Mouse (Mus musculus): ENCODE results near the gene Hrct1. TPM values are rescaled to one million over a fixed set of nuclear protein-coding genes. Genes with fewer than 3 reads are reported as not detected.
A peak's percentile ranks its signal among the peaks of the same experiment; 100 is the strongest.

Gene Hrct1
- polyA plus RNA-seq (2017; shearing (Covaris generic)) = not detected

DNA sequence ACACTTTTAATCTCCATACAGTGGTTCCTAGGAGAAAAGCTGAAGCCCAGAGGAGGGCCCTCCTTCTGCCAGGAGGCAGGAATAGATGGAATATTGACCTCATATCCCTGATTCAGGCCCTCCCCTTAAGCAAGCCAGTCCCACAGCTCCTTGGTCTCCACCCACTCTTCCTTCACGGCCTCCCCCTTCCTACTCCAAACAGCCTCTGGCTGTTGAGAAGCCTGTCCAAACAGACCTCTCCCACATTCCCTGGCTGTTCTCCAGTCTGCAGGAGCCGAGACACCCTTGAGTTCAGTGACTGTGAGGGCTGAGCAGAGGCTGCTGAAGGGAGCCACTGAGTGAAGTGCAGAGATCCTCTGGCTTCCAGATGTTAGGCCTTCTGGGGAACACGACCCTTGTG, at the start of gene Hrct1:
Hrct1 (plus strand) TSS at position 194 of the 400 bp plus-strand sequence.
- ATAC-seq = no peak

DNA sequence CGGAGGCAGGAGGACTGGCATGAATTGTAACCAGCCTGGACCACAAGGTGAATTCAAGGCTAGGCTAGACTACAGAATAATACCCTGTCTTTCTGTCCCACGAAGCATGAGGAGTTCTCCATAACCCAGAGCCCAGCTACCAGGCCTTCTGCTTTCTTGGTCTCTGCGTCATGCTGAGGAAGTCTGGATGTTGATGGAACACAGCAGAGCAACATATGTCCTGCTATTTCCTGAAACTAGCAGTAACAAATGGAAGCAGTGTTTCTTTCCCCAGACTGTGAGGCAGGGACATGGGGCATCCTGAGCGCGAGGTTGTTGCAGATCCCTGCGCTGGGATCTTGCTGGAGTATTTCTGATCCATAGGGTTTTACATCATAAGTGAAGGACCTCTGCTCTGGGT, 48.4 kb upstream of the Hrct1 start:
- ATAC-seq = no peak

DNA sequence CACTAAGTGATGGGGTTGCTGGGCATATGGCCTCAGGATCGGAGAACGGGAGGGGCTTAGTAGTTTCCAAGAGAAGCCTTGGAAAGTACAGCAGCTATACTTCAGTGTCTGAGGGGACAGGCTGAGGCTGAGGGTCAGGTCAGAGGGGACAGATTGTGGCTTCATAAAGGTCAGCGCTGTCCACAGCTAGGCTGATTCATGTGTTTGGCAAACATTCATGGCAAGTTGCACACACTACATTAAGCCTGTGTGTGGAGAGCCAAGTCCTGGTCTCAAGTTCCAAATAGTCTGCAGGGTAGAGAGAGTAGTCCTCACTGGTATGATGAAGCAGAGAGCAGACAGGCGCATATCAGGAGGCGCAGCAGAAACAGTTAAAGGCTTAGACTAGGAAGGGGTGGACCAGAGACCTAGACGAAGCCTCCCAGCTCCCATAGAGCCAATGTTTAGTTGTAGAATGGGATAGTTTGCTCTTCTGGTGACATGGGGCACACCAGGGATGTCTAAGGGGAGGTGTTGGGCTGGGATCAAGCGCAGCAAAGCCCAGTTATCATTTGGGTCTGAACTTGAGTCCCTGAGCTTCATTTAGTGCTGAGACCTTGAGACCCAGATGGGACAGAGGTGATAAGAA, 47.5 kb upstream of the Hrct1 start:
- ATAC-seq = no peak

DNA sequence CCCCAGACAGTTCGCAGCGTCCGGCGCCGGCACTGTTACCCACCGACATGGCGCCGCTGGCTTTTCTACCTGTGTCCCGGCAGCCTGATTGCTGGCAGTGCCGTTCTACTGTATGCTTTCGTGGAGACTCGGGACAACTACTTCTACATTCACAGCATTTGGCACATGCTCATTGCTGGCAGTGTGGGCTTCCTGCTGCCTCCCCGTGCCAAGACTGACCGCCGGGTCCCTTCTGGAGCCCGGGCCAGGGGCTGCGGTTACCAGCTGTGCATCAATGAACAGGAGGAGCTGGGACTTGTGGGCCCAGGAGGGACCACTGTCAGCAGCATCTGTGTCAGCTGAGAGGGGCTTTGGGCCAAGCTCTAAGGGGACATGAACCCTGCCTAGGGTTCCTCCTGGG, 37.0 kb upstream of the Hrct1 start:
- no peak for ATAC-seq

DNA sequence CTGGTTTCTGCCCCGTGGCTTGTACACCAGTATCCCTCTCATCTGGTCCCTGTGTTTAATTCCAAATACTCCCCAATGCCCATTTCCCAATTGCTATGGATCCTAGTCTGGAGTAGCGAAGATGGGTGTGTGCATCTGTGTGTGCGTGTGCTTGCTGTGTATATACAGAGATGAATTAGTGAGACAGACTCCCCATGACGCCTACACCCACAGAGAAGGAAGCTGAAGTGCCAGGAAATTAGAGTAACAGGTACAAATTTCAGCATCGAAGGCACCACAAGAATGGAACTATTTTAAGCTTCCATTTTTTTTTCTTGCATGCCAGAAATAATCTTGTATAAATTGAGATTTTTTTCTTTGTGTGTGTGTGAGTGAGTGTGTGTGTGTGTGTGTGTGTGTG, 36.0 kb upstream of the Hrct1 start:
- ATAC-seq = no peak

DNA sequence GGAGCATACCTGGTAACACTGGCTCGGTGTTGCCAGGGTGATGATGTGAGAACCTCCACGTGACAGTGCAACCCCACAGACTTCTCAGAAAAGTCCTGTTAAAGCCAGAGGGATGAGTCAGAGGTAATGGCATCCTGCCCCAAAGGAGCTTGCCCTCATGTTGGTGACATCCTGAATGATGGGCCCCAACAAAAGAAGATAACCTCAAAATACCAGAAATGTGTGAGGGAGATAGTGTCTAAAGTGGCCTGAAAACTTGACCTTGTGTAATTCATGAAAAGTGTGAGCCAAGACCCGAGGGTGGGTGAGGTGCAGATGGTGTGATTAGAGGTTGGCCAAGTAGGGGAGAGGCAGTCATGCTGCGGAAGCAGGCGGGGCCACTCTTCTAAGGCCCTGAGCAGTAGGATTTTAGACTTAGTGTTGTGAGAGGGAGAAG, 33.2 kb upstream of the Hrct1 start:
- no peak for ATAC-seq

DNA sequence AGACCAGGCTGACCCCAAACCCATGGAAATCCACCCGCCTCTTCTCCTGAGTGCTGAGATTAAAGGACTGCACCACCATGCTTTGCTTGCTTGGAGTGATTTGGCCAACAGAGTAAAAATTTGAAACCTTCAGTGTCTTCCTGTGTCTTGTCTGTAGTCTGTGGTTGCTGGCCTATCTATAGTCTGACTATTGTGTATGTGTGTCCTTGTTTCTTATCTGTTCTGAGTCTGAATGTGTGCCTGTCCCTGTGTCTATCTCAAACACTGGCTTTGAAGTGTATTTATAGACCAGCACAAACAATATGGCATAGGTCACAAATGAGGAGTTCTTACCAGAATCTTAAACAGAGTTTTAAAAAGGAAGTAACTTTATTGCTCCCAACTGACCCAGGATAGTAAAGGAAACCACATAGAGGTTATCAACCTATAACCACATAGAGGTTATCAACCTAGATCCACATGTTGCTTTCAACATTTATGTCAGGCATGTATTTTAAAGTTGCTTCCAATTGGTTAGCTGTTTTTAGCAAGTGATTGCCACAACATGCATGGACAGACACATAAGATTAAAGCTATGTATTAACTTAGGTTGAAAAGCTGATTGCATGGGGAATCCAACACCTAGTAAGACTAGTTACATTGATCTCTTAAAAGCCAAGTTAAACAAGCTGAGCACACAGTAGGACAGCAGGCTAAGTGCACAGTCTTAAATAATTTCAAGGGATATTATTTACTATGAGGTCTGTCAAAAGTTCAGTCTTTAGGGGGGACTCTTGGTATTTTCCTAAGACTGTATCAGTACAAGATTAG, 32.3 kb upstream of the Hrct1 start:
- ATAC-seq = no peak

DNA sequence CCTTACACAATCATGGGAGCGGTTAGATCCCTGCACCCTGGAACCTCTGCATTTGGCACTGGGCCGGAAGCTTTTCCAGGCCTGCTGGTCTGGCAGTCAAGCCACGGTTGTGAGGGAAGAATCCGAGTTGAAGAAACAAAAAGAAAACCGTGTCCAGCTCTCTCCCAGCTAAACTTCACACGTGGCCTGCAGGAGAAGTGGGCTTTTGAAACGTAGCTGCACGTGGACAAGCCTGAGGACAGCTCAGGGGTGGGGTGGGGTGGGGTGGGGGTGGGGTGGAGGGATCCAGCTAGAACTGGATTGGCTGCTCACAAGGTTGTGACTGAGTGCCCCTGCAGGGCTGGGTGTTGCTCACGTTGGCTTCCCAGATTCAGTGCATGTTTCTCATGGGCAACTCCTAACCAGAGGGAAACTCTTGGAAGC, 31.7 kb upstream of the Hrct1 start:
- no peak for ATAC-seq

DNA sequence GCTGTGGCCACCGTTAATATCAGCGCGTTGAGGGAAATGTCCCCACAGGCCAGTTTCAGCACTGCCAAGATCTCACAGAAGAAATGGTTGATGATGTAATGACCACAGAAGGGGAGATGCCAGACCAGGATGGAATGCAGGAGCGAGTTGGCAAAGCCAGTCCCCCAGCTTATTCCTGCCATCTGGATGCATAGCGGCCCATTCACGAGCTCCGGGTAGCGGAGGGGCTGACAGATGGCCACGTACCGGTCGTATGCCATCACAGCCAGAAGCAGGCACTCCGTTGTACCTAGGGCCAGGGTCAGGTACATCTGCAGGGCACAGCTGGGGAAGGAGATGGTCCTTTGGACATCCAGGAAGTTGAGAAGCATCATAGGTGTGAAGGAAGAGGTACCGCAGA, 30.4 kb upstream of the Hrct1 start:
- ATAC-seq = no peak

DNA sequence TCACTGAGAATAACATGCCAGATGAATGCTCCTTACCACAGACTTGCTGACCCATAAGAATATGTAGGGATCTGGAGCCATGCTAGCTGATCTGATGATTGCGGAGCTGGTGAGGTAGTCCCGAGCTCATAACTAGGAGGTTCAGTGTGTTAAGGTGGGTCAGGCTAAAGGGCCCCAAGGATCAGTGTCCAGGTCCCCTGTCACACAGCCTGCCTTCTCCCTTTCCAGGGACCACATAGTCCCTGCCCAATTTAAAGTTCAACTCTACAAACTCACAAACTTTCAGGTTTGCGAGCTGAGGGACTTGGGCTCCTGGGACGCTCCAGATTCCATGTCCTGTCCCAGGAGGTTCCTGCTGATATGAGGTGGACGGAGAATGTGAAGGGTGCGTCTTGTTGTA, 26.3 kb upstream of the Hrct1 start, which contains the start of gene Olfr70:
Olfr70 (minus strand) TSS at position 101 of the 400 bp plus-strand sequence.
- ATAC-seq = no peak

DNA sequence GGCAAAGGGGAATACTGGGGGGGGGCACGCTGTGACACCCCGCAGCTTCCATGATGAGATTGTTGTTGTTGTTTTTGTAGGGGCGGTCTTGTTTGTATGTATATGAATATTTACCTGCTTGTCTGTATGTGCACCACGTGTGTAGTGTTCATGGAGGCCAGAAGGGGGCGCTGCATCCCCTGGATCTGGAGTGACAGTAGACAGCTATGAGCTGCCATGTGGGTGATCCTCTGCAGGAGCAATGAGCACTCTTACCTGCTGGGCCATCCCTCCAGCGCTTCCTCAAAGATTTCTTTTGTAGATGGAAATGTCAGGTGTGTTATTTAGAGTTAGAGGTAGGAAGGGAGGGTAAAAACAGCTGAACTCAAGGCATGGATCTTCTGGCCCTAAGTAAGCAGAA, 23.5 kb upstream of the Hrct1 start:
- ATAC-seq = no peak

DNA sequence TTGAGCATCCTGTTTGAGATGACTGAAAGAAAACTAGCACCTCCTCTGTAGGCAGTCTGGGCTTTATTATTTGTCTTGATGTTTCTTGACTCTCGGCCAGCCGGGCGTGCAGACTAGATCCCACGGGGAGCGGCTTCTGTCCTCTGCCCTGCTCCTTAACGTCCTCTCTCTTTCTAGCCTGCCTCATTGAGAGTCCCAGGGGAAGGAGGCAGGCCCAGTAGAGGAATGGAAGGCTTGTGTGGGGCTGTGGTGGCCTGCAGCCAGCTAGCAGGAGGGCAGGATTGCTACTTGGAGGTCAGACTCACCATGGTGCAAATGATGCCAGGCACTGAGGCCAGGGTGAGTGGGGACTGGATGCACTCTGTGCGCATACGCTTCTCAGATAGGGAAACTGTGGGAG, 23.1 kb upstream of the Hrct1 start:
- no peak for ATAC-seq

DNA sequence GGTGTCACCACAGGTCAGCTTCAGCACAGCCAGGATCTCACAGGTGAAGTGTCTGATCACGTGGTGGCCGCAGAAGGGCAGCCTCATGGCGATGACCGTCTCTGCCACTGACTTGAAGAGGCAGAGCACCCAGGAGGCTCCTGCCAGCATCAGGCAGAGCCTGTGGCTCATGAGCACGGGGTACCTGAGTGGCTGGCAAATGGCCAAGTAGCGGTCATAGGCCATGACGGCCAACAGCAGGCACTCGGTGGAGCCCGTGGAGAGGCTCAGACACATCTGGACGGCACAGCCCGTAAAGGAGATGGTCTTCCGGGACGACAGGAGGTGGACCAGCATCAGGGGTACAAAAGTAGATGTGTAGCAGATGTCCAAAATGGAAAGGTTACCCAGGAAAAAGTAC, 21.0 kb upstream of the Hrct1 start:
- no peak for ATAC-seq

DNA sequence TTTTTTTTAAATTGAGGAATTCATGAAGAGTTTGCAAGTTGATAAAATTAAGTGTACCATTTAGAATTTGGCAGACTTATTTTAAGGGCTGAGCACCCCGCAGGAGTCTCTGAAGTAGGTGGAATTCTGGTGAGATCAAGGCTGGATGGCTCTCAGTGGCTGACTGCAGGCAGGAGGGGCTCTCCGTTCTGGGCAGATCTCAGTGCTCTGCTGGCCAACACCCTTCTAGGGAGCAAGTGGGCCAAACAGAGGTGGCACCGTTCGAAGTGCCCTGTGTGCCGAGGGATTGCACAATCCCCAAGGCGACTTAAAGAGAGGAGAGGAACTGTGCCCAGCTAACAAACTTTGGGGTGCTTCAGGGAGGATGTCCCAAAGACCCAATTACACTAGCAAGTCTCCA, 17.1 kb upstream of the Hrct1 start, which contains the start of gene Olfr71:
Olfr71 (minus strand) TSS at position 387 of the 400 bp plus-strand sequence.
- ATAC-seq = no peak

DNA sequence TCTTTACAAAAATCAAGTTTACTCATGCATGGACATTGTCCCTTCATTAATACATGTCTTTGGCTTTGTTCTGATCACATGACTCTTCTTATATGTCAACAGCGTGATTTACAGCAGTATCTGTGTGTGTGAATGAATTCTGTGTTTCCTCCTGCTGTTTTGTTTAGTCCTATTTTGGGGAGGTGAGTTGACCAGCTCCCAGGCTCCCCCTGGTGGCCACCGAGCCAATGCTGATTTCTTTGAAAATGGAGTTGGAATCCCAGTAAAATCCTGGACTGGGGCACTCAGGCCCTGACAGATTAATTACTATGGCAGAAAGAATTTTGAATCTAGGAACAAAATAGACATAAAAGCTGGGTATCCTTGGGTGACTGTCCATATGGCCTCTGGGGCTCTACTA, 15.2 kb upstream of the Hrct1 start:
- ATAC-seq = peak; percentile 38

DNA sequence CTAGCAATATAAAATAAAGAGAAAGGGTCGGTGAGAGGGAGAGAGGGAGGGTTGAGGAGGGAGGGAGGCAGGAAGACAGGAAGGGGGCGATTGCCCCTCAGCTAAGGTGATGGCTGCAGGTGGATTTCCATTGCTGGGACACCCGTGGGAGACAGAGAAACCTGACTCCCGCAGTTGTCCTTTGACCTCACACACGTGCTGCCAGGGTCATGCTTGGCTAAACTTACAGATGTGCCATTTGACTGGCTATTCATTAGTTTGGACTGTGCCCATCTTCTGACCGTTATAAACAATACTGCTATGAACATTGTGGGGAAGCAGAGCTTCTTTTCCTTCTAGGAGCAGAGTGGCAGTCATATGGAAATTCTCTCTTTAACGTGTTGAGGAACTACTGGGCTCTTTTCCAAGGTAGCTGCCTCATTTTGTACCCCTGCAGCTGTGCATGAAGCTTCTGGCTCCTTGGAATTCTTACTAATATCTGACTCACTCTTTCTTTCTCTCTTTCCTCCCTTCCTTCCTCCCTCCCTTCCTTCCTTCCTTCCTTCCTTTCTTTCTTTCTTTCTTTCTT, 13.3 kb upstream of the Hrct1 start:
- no peak for ATAC-seq

DNA sequence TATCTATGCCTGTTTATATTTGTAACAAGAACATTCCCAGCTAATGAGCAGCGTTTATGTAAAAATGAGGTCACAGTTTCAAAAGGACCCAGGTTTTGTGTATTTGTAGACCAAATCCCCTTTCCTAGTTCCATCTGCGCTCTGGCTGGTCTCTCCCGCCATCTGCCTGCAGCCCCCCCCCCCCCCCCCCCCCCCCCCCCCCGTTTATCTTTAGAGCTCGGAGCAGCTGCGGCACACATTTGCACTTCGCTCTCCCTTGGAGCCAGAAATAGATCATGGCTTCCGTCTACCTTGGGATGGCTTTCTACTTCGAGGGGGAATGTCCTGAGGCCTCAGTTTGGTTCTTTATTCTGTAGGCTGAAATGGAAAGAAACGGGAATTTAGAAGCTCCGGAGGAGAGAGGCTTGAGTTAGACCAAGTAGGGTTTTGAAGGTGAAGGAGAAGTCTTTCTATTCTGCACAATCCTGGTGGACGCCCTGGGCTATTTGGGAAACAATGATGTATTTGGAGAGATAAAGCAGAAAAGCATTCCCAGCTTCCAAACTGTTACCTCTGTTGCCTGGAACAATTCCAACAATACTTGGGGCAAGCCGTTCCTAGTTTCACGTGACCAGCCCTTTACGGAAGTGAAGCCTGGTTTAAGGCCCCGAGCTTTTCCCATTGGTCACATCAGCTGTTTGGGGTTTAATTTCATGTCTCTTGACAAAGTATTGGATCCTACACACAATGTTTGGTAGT, 6.3 kb upstream of the Hrct1 start:
- no peak for ATAC-seq

DNA sequence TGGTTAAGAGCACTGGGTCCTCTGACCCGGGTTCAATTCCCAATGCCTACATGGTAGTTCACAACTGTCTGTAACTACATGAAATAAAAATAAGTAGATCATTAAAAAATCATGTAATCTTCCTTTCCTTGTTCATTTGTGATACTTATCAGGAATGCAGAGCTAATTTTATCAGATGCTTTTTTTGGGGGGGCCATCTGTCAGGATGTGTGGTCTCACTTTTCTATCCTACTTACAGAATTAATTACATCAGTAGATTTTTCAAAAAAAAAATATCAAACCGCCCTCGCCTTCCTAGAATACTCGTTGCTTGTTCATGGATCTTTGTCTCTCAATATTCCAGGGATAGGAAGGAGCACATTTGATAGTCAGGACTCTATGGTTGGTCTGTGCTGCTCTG, 4.8 kb upstream of the Hrct1 start:
- ATAC-seq = no peak

DNA sequence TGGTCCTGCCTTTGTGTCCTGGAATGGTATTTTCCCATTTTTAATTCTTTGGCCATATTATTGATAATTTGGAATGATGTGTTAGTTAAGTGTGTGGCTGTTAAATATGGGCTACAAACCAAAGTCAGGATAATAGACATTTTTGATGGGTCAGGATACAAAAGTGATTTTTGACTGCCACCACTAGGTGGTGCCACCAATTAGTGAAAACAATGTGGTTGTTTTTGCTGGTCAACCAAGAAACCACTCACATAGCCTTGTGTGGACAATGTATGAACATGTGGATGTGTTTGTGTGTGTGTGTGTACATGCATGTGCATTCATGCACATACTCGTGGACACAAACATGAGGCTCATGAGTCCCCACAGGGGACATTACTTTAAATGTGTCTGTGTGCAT, 2.2 kb upstream of the Hrct1 start:
- ATAC-seq = no peak

DNA sequence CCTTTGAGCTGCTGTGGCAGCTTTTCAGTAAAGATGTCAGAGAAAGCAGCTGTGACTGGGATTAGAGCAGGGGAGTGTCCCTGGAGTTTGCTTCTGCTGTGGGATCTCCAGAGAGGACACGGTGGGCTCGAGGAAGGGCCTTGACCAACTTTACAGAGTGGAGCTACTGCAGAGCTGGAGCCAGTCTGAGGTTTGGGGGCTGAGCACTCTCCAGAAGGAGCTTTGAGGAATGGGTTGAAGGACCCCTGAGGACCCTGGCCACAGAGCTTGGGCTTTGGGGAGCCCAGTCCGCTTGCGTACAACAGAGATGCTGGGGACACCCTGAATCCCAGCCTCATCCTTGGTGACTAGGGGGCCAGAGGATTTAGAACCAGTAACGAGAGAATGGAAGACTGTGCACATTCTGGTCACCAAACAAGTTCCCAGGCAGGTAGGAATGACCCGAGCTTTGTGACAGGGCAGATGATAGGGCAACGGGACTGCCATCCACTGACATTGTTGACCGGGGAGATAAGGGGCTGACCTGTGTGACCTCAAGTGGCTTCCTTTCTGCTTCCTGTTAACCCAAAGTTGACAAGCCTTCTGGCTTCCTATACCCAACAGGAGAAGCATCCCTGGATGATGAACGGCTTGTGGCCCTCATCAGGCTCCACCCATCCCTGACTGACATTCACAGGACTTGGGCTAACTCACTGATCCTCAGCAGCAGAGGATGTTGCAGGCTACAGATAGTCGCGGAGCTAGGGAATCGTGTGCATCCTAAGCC, 577 bp upstream of the Hrct1 start:
- ATAC-seq = no peak

DNA sequence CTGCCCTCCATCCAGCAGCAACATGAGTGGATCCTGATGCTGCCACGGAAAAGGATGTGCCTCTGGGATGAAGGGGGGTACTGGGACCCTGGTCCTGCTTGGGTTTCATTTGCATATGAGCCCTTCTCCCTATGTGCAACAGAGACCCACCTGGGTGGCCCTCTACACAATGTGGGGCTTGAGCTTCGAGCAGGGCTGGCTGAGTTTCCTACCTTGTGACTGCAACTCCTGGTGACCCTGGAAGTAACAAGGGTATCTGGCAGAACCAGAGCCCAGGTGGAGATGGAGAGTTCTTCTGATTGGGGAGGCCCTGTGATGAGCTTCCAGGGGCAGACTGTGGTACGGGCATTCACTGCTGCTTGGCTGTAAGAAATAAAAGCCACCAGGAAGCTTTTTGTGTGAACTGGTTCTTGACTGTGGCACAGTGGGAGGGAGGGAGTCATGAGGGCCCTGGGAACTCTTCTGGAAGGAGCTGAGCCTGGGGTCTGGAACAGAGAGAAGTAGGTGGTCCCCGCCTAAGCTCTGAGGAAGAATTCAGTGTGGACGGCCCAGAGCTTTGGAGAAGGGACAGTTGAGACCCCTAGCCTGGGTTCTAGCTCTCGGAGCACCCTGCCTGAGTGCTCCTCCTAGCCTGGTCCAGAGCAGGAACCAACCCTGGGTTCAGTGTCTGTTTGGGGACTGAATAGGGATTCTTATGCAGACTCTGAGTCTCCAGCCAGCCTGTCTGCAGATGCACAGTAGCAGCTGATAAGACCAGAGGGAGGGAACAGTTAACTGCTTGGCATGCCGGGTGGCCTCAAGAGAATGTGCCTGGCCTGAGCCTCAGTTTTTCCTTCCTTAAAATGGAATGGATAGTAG, 959 bp downstream of the Hrct1 start:
- ATAC-seq = no peak
